ENCODE assay signal across 16 mouse cellular contexts in the genomic region with DNA sequence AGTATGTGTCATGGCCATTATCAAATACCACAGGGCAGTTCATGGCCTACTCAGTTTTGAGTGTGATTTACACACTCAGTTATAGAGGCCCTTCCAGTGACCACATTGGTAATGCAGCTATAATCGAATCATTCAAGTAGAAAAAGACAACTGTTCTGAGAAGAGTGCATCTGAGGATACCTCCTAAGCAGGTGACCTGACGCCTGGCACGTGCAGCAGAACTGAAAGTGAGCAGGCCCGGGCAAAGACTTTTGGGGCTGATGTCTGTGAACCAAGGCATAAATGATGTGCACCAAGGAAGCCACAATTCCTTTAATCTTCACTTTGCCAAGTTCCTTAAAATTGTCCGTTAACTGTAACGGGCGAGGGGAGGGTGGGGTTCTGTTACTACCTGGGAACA.
"Had no signal": no experiment of that assay in that cellular context is flagged by ENCODE, and none has a peak within 500 bp of the region (broad histone marks: within the 10 kb centered on the region; RNA-seq: fewer than 3 reads in every experiment).

No protein-coding gene starts in this region.

- H3K36me3 ChIP-seq: neural tube, embryonic 13.5 days; neural tube, embryonic 15.5 days; stomach, embryonic 15.5 days had no signal

- H3K27ac ChIP-seq: neural tube, embryonic 13.5 days; neural tube, embryonic 15.5 days; stomach, embryonic 15.5 days; stomach, postnatal 0 days had no signal

- H3K27me3 ChIP-seq: neural tube, embryonic 13.5 days; neural tube, embryonic 15.5 days; stomach, embryonic 15.5 days had no signal

- H3K4me1 ChIP-seq: neural tube, embryonic 13.5 days; neural tube, embryonic 15.5 days; stomach, embryonic 15.5 days had no signal

- H3K4me2 ChIP-seq: neural tube, embryonic 13.5 days; neural tube, embryonic 15.5 days; stomach, embryonic 15.5 days had no signal

- H3K4me3 ChIP-seq: neural tube, embryonic 13.5 days; neural tube, embryonic 15.5 days; stomach, embryonic 15.5 days had no signal

- H3K9me3 ChIP-seq: neural tube, embryonic 13.5 days; neural tube, embryonic 15.5 days; stomach, embryonic 15.5 days had no signal

- H3K9ac ChIP-seq: neural tube, embryonic 13.5 days; neural tube, embryonic 15.5 days; stomach, embryonic 15.5 days had no signal

- DNase-seq: retina, postnatal 1 day; right cerebral cortex, adult 18-20 months; right cerebral cortex, postnatal 14 days; right cerebral cortex, postnatal 25 days; right cerebral cortex, postnatal 4 days; spleen, adult 18-20 months; thymus, adult 18-20 months; thymus, adult 2 months; thymus, postnatal 14 days; thymus, postnatal 25 days; thymus, postnatal 36 days; thymus, postnatal 4 days had no signal
